Mouse (Mus musculus) embryonic stem cell, embryonic (primary cell): ENCODE results near the gene Thbd.

Experiments
- CTCF ChIA-PET, 4 experiments: fragments of 300-600 bp in 2 of 4; fragments of 350-600 bp in 2 of 4; sonication (Branson Sonifier 250); formaldehyde crosslinking; loops; one replicate each; lab custom pipeline; 2022; ENCODE audit warnings: inconsistent platforms in 2 of 4; lab: Charles Lee
- POLR2A ChIA-PET, 4 experiments: fragments of 300-600 bp in 2 of 4; fragments of 350-600 bp in 2 of 4; sonication (Branson Sonifier 250); formaldehyde crosslinking; loops; one replicate each; lab custom pipeline; 2022; ENCODE audit warnings: antibody characterized with exemption in 4 of 4, inconsistent platforms in 1 of 4; lab: Charles Lee

Thbd gene

DNA sequence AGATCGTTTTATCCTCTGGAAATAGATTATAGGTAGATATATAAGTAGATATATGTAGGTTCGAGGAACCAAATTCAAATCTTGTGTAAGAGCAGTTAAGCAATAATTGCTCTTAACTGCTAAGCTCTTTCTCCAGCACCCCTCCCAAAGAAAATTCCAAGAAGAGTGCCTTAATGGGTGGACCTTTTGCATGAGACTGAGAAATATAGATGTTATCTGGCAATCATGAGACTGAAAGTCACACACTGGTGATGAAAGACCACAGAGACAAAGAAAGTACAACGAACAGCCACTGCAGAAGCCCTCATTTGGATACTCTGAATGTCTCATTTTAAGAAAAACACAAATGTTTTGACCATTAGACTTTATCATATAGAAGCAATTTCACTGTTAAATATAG lies 20.5 kb upstream of the Thbd start:
- POLR2A ChIA-PET: no interaction called here
- CTCF ChIA-PET: no interaction called here

DNA sequence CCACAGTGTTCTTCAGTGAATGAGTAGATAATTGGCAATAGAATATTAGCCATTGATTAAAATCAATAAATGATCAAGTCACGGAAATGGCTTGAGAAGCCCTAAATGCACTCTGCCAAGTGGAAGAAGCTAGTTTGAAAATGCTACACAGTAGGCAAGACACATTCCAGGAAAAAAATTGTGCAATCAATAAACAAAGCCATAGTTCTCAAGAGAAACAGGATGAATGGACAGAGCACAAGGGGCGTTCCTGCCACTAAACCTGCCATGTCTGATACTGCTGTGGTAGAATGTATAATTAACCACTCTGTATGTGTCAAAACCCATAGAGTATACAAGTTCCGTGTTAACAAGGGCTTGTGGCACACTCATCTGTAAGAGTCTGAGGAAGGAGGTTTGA lies 19.6 kb upstream of the Thbd start:
- POLR2A ChIA-PET: no interaction called here

DNA sequence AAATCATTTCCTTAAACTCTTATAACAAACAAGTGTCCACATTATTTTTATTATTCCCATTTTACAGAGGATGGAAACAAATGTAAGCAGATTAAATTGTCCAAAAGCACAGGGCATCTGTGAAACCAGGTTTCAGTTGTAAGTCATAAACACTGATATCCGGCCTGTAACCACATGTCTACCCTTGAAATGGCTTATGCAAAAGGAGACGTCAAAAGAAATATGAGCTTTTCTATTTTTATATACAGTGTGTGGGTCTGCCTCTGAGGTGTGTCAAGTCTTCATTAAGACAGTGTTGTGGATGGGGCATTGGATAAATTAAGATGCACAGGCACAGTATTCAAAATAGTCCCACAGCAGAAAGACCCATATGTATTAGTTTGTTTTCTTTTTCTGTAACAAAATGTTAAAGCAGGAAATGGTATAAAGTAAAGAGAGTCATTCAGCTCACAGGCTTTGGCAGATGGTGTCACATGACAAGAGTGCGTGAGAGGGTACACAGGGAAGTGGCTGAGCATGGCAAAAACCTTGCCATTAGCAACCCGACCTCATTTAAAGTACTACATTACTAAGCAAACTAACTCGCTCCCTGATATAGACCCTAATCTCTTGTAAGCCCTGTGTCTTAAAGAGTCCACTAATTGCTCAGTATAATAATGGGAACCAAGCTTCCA lies 17.9 kb upstream of the Thbd start:
- ChIA-PET POLR2A (no interaction called here), CTCF (no interaction called here)

More for the DNA sequence above, 19.6 kb upstream of the Thbd start:
- CTCF ChIA-PET: no interaction called here

DNA sequence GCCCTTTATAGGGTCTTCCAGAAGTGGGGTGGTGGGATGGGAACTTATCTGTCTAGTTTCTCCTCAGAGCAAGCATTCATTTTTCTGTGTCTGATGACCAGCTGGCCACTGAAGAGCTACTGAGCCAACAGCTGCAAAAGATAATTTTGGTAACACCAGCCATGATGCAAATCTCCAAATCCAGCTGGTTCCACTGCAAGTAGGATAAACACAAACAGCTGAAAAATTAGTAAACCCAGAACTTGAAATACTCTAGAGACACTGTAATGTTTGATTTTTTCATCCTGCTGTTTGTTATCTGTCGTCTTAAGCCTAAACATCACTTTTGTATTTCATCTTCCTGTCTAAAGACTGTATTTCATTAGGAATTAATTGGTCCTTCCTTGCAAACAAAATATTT lies 13.7 kb upstream of the Thbd start:
- ChIA-PET POLR2A (interaction anchor here in 1 of 4 experiments (0.7 kb wide), 1 partner anchor 321 kb away, joined by 5 read pairs; no protein-coding TSS in a partner anchor), CTCF (interaction anchor here in 1 of 4 experiments (0.7 kb wide), 1 partner anchor 525 kb away, joined by 3 read pairs; no protein-coding TSS in a partner anchor)

DNA sequence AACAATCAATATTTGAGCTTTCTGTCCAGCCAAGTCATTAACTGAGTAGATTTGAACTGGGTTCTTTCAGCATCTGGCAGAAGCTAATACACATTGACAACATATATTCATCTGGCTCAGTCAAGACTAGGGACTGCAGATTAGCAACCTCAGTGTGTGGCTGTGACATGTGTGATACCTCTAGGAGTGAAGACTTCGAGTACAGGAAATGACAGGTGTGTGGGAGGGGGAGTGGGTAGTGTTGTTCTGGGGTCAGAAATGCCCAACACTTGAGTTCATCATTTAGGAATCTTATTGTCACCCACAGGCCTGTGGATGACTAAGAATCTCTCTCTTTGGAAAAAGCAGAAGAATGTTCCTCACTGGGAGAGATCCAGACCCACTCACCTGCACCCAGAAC lies 13.1 kb upstream of the Thbd start:
- ChIA-PET CTCF (no interaction called here), POLR2A (no interaction called here)

DNA sequence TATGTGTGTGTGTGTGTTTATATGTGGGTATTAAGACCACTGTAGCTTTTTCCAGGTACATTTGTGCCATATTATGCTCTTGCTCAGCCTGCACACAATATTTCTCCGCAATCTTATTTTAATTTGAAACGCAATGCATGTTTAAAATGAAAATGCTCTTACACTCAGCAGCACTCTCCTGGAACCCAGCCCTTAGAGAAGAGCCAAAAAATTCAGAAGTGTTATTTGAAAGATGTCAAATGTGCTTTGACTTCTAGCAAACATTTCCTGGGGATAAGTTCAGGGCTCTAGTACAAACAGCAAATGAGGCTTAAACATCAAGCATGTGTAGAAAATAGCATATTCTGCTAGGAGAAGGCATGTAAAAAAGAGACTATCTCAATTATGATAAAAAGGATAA lies 11.8 kb upstream of the Thbd start:
- ChIA-PET POLR2A (no interaction called here), CTCF (no interaction called here)

DNA sequence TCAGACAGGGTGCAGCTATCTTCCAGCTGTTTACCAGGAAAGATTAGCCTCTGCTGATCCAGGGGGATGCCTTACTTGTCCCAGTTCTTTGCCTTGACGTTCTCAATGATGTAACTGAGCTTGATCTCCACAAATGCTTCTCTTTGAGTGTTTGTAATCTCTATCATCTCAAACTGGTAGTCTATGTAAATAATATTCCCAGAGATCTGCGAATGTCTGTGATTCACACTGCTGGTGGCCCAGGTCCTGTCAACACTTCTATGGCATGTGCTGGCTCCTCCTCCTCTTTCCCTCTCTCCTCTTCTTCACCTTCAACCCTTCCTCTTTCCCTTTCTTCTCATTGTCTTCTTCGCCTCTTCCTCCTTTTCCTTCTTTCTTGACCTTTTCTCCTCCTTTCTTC lies 11.2 kb upstream of the Thbd start:
- ChIA-PET POLR2A (interaction anchor here in 1 of 4 experiments (0.9 kb wide), 1 partner anchor 11 kb away, joined by 3 read pairs; the partner anchor contains the start of gene Thbd), CTCF (interaction anchor here in 1 of 4 experiments (0.6 kb wide), 1 partner anchor 10 kb away, joined by 5 read pairs; no protein-coding TSS in a partner anchor)

DNA sequence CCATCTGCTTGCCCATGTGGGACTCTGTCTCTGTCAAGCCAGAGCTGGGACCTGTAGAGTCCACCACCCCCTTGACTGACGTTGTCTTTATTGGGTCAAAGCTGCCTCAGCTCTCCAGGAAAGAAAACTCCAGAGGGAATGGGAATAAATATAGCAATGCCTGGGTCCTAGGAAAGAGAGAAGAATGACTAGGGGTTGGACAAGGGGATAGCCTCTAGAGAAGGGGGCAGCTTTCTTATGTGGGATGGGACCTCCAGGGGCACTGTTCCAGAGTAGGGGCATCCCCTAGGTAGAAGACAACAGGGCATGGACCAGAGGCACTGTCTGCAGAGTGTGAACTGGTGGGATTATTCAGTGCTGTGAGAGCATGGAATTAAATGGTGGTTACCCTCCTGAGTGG lies 1.8 kb upstream of the Thbd start:
- POLR2A ChIA-PET: interaction anchor here in 2 of 4 experiments (0.6 to 3.5 kb wide), 6 partner anchors 9 to 437 kb away, joined by 3 to 17 read pairs (median 4); partner anchors contain the start of genes Nxt1 (in 1 of the 2) and Sstr4 (in 1 of the 2)

DNA sequence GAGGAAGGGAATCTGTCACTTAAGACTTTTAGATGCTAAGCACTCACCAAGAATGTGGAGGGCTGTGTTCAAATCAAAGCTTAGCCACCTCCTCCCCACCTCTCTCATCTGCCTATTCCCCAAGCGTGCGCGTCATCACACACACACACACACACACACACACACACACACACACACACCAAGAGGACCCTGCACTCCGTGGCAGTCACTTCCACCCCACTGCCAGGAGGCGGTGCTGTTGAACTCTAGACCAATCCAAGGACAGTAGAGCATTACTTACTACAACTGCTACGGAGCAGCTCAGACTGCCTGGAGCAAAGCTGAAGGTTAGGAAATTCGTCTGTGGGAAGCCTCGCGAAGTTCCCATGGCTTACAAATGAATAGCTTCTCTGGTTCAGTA lies 1.2 kb upstream of the Thbd start:
- ChIA-PET POLR2A (interaction anchor here in 3 of 4 experiments (0.5 to 3.5 kb wide), 10 partner anchors 8 to 1295 kb away, joined by 3 to 17 read pairs (median 4); partner anchors contain the start of genes Sstr4 (in 3 of the 3) and Nxt1 (in 1 of the 3)), CTCF (interaction anchor here in 3 of 4 experiments (0.6 to 1.5 kb wide), 9 partner anchors 10 to 1394 kb away, joined by 3 to 10 read pairs (median 4); partner anchors contain the start of gene Sstr4 (in 1 of the 3))

More for the DNA sequence above, 1.8 kb upstream of the Thbd start:
- CTCF ChIA-PET: interaction anchor here in 3 of 4 experiments (0.6 to 1.5 kb wide), 8 partner anchors 9 to 341 kb away, joined by 3 to 10 read pairs (median 4); partner anchors contain the start of gene Sstr4 (in 1 of the 3)

DNA sequence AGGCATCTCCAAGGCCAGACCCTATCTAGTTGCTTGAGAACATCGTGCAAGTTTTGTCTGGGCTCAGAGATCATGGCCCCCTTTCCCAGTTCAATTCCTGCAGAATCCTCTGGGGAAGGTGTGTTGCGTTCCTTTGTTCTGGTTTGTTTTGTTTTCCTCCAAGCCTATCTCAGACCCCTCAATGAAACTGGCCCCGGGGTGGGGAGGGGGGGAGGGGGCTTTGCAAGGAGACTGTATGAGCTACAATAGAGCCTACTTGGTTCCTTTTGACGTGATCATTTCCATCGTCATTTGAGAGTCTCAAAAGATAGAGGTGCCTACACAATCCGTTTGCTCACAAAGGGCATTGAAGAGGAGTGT lies 753 bp upstream of the Thbd start:
- ChIA-PET CTCF (interaction anchor here in 2 of 4 experiments (0.6 to 1.5 kb wide), 4 partner anchors 13 to 1394 kb away, joined by 3 to 7 read pairs (median 4); partner anchors contain the start of gene Sstr4 (in 1 of the 2)), POLR2A (interaction anchor here in 3 of 4 experiments (0.5 to 3.5 kb wide), 8 partner anchors 13 to 1295 kb away, joined by 3 to 17 read pairs (median 4); partner anchors contain the start of genes Sstr4 (in 3 of the 3) and Nxt1 (in 2 of the 3))

DNA sequence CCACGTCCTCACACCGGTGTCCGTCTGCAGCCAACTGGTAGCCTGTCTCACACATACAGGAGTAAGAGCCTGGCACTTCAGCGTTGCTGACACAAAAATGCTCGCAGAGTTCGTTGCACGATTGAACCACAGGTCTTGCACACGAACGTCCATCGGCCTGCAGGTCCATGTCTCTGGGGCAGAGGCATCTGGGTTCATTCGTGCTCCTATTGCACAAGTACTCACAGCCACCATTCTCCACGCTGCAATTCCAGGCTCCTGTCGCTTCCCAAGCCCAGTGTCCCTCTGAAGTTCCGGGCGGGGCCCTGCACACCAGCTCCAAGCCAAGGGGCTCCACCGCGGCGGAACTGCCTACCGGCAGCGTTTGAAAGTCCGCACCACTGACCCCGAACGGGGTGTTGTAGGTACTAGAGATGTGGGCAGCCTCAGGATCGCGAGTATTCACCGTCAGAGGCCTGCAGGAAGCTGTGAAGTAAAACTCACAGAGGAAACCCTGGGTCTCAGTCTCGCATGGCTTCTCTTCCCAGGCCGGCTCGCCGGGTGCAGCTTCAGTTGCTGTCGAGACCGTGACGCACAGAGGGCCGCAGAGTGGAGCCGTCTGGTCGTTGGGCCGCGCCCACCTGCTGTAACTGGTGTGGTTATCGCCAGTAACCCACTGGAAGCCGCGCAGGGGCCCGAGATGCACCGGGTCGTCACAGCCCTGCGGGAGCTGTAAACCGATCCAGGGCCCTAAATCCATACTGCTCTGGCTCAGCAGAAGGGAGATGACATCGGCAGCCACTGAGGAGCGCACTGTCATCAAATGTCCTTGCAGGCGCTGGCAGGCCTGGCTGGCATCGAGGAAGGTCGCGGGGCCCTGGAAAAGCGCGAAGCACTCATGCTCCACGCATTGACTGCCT lies 768 bp downstream of the Thbd start:
- POLR2A ChIA-PET: interaction anchor here in 3 of 4 experiments (0.5 to 3.5 kb wide), 7 partner anchors 9 to 272 kb away, joined by 3 to 17 read pairs (median 3); partner anchors contain the start of genes Nxt1 (in 2 of the 3) and Sstr4 (in 1 of the 3)
- CTCF ChIA-PET: interaction anchor here in 3 of 4 experiments (0.6 to 1.4 kb wide), 5 partner anchors 12 to 495 kb away, joined by 3 to 7 read pairs (median 3); partner anchors contain the start of gene Sstr4 (in 2 of the 3)

DNA sequence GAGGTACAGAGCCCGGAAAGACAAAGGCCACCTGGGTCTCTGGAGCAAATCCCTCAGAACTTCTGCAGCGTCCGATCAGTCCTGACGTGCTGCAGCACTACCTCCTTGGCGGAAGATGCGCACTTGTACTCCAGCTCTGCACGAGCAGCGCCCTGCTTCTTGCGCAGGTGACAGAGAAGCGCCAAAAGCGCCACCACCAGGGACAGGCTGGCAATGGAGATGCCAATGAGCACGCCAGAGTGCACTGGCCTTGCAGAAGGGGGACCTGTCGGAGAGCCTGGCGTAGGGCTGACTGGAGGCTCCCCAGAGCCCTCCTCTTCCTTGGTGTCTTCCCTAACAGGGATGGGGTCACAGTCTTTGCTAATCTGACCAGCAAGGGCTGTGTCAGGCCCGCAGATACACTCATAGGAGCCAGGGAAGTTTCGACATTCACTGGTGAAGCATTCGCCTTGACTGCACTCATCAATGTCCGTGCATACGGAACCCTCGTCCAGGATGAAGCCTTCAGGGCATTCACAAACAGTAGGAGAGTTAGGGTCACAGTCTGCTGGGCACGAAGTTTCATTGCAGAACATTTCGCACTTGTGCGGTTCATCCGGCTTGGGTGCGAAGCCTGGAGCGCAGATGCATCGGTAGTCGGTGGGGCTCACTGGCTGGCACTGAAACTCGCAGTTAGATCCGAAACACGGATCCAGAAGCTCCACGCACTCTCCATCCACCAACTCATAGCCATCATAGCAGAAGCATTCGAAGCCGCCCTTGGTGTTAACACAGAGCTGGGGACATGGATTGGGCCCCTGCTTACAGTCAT lies 1.6 kb downstream of the Thbd start:
- ChIA-PET POLR2A (interaction anchor here in 2 of 4 experiments (0.8 to 3.5 kb wide), 2 partner anchors 11 to 266 kb away, joined by 3 to 17 read pairs; partner anchors contain the start of genes Nxt1 (in 1 of the 2) and Sstr4 (in 1 of the 2)), CTCF (interaction anchor here in 1 of 4 experiments (0.6 to 1.4 kb wide), 3 partner anchors 11 to 595 kb away, joined by 3 to 5 read pairs (median 5); partner anchors contain the start of gene Sstr4)

DNA sequence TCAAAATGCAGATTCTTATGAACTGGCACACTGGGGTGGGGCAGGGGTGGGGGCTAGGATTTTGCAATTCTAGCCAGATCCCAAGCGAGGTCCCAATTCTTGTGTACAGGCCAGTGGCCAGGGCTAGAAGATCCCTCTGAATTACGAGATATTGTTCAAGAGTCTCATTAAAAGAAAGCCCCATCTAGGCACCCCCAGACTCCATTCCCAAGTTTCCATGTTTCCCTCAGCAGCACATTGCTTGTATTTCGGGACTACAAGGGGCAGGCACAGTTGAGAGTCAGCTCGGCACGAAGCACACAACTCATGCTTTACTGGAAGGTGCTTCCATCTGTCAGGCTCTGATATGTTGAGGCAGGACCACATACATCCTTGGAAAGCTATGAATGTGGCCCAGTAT lies 3.1 kb downstream of the Thbd start:
- ChIA-PET CTCF (no interaction called here), POLR2A (no interaction called here)

DNA sequence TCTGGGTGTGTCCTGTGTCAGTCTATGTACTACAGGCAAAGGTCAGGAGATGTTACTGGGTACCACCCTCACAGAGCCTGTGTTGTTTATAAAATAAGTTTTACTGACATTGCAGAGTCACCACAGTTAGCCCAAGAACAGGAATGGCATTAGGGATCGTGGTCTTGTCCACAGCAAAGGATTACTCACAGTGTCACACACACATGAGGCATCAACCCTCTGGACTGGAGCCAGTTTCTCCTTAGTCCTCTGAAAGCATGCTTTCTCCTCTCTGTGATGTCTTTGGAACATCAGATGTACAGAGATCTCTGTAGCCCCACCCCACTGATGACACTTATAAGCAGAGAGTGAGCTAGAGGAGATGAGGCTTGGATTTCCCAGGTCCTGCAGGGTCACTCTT lies 5.8 kb downstream of the Thbd start:
- CTCF ChIA-PET: no interaction called here
- POLR2A ChIA-PET: no interaction called here

DNA sequence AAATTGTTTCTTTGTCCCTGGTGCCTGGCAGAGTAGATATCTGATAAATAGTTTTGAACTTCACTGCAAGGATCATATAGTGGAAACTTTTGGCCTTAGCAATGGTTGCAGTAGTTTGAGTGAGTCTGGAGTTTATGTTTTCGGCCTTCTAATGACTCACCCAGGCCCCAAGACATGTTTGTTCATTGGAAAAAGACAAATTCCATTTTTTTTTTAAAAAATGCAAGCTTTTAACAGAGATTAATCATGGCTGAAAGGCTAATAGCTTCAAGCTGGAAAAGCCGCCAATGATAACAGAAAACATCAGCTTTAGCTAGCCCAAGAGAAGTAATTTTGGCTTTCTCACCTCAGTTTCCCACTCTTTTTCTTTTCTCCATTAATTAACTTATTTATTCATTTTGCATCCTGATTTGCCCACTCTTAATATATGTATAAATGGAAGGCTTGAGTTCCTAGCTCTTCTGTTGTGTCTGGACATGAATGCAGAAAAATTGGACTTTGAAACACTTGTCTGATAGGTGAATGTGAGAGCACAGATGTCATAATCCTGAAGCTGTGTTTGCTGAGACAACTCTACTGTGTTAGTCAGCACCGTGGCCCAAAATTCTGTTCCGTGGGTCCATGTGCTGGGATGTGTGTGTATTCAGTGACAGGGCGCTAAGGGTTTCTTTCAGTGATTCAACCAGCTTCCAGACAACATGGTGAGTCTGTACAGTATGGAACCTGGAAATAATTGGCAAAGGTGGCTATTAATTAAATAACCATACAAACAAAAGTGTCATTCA lies 8.9 kb downstream of the Thbd start:
- ChIA-PET CTCF (interaction anchor here in 1 of 4 experiments (0.9 kb wide), 1 partner anchor 32 kb away, joined by 3 read pairs; no protein-coding TSS in a partner anchor), POLR2A (interaction anchor here in 1 of 4 experiments (1.6 kb wide), 1 partner anchor 9 kb away, joined by 3 read pairs; the partner anchor contains the start of gene Thbd)

DNA sequence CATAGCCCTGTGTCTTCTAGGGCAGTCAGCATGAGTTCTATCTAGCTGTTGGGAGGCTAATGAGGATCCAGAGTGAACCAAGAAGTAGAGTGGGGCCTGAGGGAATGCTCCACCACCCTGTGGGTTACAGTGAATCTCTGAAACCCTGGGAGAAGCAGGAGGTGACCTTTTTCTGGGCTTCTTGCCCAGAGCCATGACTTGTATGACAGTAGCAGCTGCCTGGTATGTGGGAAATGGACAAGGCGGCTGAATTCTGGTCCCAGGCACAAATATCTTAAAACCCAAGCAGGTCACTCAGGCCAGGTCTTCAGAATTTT lies 10.2 kb downstream of the Thbd start:
- ChIA-PET POLR2A (interaction anchor here in 1 of 4 experiments (1.6 kb wide), 1 partner anchor 10 kb away, joined by 3 read pairs; the partner anchor contains the start of gene Thbd), CTCF (no interaction called here)
